Mouse (Mus musculus): ENCODE results near the gene Cacna2d2. TPM values are rescaled to one million over a fixed set of nuclear protein-coding genes. Genes with fewer than 3 reads are reported as not detected.
A peak's percentile ranks its signal among the peaks of the same experiment; 100 is the strongest.

Gene Cacna2d2
- polyA plus RNA-seq, 1 experiment = 5.2 TPM

DNA sequence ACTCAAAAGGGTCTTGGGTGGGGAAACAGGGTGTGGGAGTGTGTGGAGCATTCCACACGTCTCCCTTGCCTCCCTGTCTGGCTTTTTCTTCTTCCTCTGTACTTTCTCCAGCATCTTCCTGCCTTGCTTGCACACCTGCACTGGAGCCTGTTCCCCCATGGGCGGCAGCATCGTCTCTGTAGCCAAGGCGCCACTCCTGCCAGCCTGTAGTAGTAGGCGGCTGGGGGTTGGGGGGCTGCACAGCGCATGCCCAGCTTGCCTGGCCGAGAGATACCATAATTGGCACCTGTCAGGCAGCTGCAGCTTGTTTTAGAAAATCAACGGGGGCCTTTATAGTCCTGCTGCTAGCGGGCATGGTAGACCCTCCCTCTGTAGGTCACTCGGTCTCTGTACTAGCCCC is 108.9 kb downstream of the Cacna2d2 start:
- Histone ChIP-seq H3K27ac (ENCODE audit: control insufficient read depth, insufficient read depth, low read depth, low read length) (no peak overlapping the region), H3K4me1 (ENCODE audit: control insufficient read depth, insufficient read depth, low read length) (no peaks in the 10 kb centered on the region), H3K27me3 (ENCODE audit: control insufficient read depth, insufficient read depth, low read length) (no peaks in the 10 kb centered on the region), H3K4me3 (ENCODE audit: control insufficient read depth, low read depth, low read length) (no peak overlapping the region), H3K36me3 (ENCODE audit: control insufficient read depth, insufficient read depth, low read length) (no peaks in the 10 kb centered on the region)
- TF ChIP-seq CTCF (IDR thresholded peaks at IDR 0.05; ENCODE audit: control insufficient read depth, insufficient read depth, insufficient replicate concordance, low read depth, low read length) = no peak

DNA sequence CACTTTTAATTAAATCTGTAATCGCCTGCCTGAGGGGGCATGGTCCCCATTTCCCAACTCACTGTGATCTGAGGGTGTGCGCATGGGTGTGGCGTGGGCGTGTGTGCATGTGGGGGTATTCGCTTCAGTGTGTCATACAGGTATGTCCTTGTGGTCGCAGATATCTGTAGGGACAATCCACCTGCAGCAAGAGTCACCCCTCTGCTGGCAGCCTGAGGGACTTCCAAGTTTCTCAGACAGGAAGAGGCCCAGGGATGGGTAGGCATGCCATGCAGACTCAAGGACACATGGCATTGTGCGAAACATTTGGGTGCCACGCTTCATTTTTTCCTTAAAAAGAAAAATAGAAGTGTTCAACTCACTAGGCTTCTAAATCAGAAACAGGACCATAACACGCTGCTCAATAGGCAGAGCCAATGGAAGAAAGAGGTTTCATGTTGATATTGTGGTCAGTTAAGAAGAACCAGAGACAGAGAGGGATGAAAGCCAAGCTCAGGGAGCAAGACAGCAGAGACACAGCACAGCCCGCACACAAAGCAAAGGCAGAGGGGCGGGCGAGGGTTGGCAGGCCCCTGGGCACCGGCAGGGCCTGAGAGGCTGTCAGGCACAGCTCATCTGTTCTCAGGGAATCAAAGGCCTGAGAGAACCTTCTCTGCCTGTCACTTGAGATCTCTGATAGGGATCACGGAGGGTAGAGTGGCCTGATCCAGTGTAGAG is 111.1 kb downstream of the Cacna2d2 start:
- no peaks in the 10 kb centered on the region for H3K36me3 ChIP-seq (ENCODE audit: control insufficient read depth, insufficient read depth, low read length)
- no peaks in the 10 kb centered on the region for H3K4me1 ChIP-seq (ENCODE audit: control insufficient read depth, insufficient read depth, low read length)
- H3K27ac ChIP-seq (ENCODE audit: control insufficient read depth, insufficient read depth, low read depth, low read length) = no peak overlapping the region
- TF ChIP-seq CTCF (IDR thresholded peaks at IDR 0.05; ENCODE audit: control insufficient read depth, insufficient read depth, insufficient replicate concordance, low read depth, low read length) (no peak), POLR2A (IDR thresholded peaks at IDR 0.05; ENCODE audit: control insufficient read depth, low read depth, low read length) (no peak)
- H3K27me3 ChIP-seq (ENCODE audit: control insufficient read depth, insufficient read depth, low read length) = no peaks in the 10 kb centered on the region
- H3K4me3 ChIP-seq (ENCODE audit: control insufficient read depth, low read depth, low read length) = no peak overlapping the region

GRCm38 (mm10) chr9:107511436-107511835 is 112.0 kb downstream of the Cacna2d2 start:
- Histone ChIP-seq H3K36me3 (ENCODE audit: control insufficient read depth, insufficient read depth, low read length) (no peaks in the 10 kb centered on the region), H3K27ac (ENCODE audit: control insufficient read depth, insufficient read depth, low read depth, low read length) (no peak overlapping the region), H3K4me3 (ENCODE audit: control insufficient read depth, low read depth, low read length) (no peak overlapping the region), H3K4me1 (ENCODE audit: control insufficient read depth, insufficient read depth, low read length) (no peaks in the 10 kb centered on the region), H3K27me3 (ENCODE audit: control insufficient read depth, insufficient read depth, low read length) (no peaks in the 10 kb centered on the region)
- TF ChIP-seq POLR2A (IDR thresholded peaks at IDR 0.05; ENCODE audit: control insufficient read depth, low read depth, low read length) = no peak
- TF ChIP-seq CTCF (IDR thresholded peaks at IDR 0.05; ENCODE audit: control insufficient read depth, insufficient read depth, insufficient replicate concordance, low read depth, low read length) = no peak

- H3K4me1 ChIP-seq (ENCODE audit: control insufficient read depth, insufficient read depth, low read length) = no peaks in the 10 kb centered on the region
- no peaks in the 10 kb centered on the region for H3K36me3 ChIP-seq (ENCODE audit: control insufficient read depth, insufficient read depth, low read length)
- H3K27ac ChIP-seq (ENCODE audit: control insufficient read depth, insufficient read depth, low read depth, low read length) = no peak overlapping the region
- no peak for TF ChIP-seq POLR2A (IDR thresholded peaks at IDR 0.05; ENCODE audit: control insufficient read depth, low read depth, low read length)
- no peak for TF ChIP-seq CTCF (IDR thresholded peaks at IDR 0.05; ENCODE audit: control insufficient read depth, insufficient read depth, insufficient replicate concordance, low read depth, low read length)
- no peak overlapping the region for H3K4me3 ChIP-seq (ENCODE audit: control insufficient read depth, low read depth, low read length)
- H3K27me3 ChIP-seq (ENCODE audit: control insufficient read depth, insufficient read depth, low read length) = no peaks in the 10 kb centered on the region
These were observed 112.9 kb downstream of the Cacna2d2 start for GRCm38 (mm10) chr9:107512326-107512725.

- H3K4me1 ChIP-seq (ENCODE audit: control insufficient read depth, insufficient read depth, low read length) = no peaks in the 10 kb centered on the region
- H3K36me3 ChIP-seq (ENCODE audit: control insufficient read depth, insufficient read depth, low read length) = no peaks in the 10 kb centered on the region
- H3K4me3 ChIP-seq (ENCODE audit: control insufficient read depth, low read depth, low read length) = no peak overlapping the region
- TF ChIP-seq POLR2A (IDR thresholded peaks at IDR 0.05; ENCODE audit: control insufficient read depth, low read depth, low read length) (no peak), CTCF (IDR thresholded peaks at IDR 0.05; ENCODE audit: control insufficient read depth, insufficient read depth, insufficient replicate concordance, low read depth, low read length) (peak; percentile 97)
- H3K27me3 ChIP-seq (ENCODE audit: control insufficient read depth, insufficient read depth, low read length) = no peaks in the 10 kb centered on the region
- no peak overlapping the region for H3K27ac ChIP-seq (ENCODE audit: control insufficient read depth, insufficient read depth, low read depth, low read length)
These were observed 115.0 kb downstream of the Cacna2d2 start for GRCm38 (mm10) chr9:107514303-107514955.

DNA sequence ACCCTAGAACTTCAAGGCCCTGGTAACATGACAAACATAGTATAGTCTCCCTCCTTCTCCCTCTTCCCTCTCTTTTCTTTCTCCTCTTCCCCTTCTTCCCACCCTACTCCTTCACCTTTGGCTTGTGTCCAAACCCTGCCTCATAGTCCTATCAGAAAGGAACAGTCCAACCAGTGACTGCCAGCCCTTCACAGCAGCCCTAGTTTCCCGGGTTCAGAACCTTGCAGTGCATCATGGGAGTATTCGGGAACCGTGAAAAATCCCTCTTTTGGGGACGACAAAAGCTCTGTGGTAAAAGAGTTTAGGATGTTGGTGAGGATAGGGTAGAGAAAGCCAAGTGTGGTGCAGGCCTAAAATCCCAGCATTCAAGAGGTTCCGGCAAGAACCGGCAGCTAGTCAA is 120.9 kb downstream of the Cacna2d2 start:
- Histone ChIP-seq H3K4me3 (ENCODE audit: control insufficient read depth, low read depth, low read length) (no peak overlapping the region), H3K27ac (ENCODE audit: control insufficient read depth, insufficient read depth, low read depth, low read length) (no peak overlapping the region), H3K4me1 (ENCODE audit: control insufficient read depth, insufficient read depth, low read length) (no peaks in the 10 kb centered on the region), H3K27me3 (ENCODE audit: control insufficient read depth, insufficient read depth, low read length) (no peaks in the 10 kb centered on the region), H3K36me3 (ENCODE audit: control insufficient read depth, insufficient read depth, low read length) (no peaks in the 10 kb centered on the region)
- no peak for TF ChIP-seq POLR2A (IDR thresholded peaks at IDR 0.05; ENCODE audit: control insufficient read depth, low read depth, low read length)
- TF ChIP-seq CTCF (IDR thresholded peaks at IDR 0.05; ENCODE audit: control insufficient read depth, insufficient read depth, insufficient replicate concordance, low read depth, low read length) = no peak

DNA sequence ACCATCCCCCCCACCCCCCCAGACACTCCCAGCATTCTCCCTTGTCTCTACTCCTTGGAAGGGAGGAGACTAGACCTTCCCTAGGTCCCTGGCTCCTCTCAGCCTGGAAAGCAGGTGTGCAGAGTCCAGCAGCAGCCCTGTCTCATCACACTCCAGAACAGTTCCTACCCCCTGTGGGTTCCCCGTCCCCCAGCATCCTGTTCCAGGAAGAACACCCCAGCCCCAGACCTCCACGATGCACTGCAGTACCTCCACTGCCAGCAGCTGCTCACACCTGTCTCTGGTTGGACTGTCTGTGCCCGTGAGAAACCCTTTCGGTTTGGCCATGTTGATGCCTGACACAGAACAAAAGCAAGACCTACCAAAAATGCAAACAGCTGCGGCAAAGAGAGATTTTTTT is 121.8 kb downstream of the Cacna2d2 start:
- no peak overlapping the region for H3K27ac ChIP-seq (ENCODE audit: control insufficient read depth, insufficient read depth, low read depth, low read length)
- TF ChIP-seq CTCF (IDR thresholded peaks at IDR 0.05; ENCODE audit: control insufficient read depth, insufficient read depth, insufficient replicate concordance, low read depth, low read length) (no peak), POLR2A (IDR thresholded peaks at IDR 0.05; ENCODE audit: control insufficient read depth, low read depth, low read length) (no peak)
- H3K27me3 ChIP-seq (ENCODE audit: control insufficient read depth, insufficient read depth, low read length) = no peaks in the 10 kb centered on the region

More for the DNA sequence above, 121.8 kb downstream of the Cacna2d2 start:
- H3K4me3 ChIP-seq (ENCODE audit: control insufficient read depth, low read depth, low read length) = no peak overlapping the region
- no peaks in the 10 kb centered on the region for H3K36me3 ChIP-seq (ENCODE audit: control insufficient read depth, insufficient read depth, low read length)
- H3K4me1 ChIP-seq (ENCODE audit: control insufficient read depth, insufficient read depth, low read length) = peaks cover under 1% of the 10 kb centered on the region
